Mouse (Mus musculus) neural tube, embryonic 14.5 days (tissue): ENCODE results near the gene Ndufs8. TPM values are rescaled to one million over a fixed set of nuclear protein-coding genes. Genes with fewer than 3 reads are reported as not detected.
A peak's percentile ranks its signal among the peaks of the same experiment; 100 is the strongest.

ENCODE experiments used
- ATAC-seq: fragments of 200-750 bp; cut with Nextera tagmentation; 2 replicates; pipeline ENCODE4 v1.8.0; 2017; ENCODE audit warnings: low read depth, mild to moderate bottlenecking, moderate TSS enrichment, moderate library complexity
- H3K27ac ChIP-seq: fragments of 300-500 bp; sonication (generic); 2 replicates; pipeline ENCODE4 v1.5.1; 2014; ENCODE audit warnings: low read depth, mild to moderate bottlenecking, control low read depth, low read length, moderate library complexity, mixed read lengths
- H3K27me3 ChIP-seq: fragments of 300-500 bp; sonication (generic); 2 replicates; pipeline ENCODE4 v1.6.1; 2014; ENCODE audit warnings: low read length; ENCODE audit not compliant: control insufficient read depth, insufficient read depth
- H3K36me3 ChIP-seq: fragments of 300-500 bp; sonication (generic); 2 replicates; pipeline ENCODE4 v1.6.1; 2014; ENCODE audit warnings: low read length, mixed read lengths; ENCODE audit not compliant: control insufficient read depth, insufficient read depth
- H3K4me1 ChIP-seq: fragments of 300-500 bp; sonication (generic); 2 replicates; pipeline ENCODE4 v1.6.1; 2014; ENCODE audit warnings: low read length; ENCODE audit not compliant: control insufficient read depth, insufficient read depth
- H3K4me2 ChIP-seq: fragments of 300-500 bp; sonication (generic); 2 replicates; pipeline ENCODE4 v1.6.1; 2014; ENCODE audit warnings: mild to moderate bottlenecking, low read depth, low read length, control low read depth
- H3K4me3 ChIP-seq: fragments of 300-500 bp; sonication (generic); 2 replicates; pipeline ENCODE4 v1.5.1; 2014; ENCODE audit warnings: low read depth, low read length, control low read depth, mixed read lengths
- H3K9ac ChIP-seq: fragments of 300-500 bp; sonication (generic); replicated peaks from 2 replicates; pipeline ENCODE4 v1.6.1; 2014; ENCODE audit warnings: low read depth, mild to moderate bottlenecking, control low read depth, low read length, mixed read lengths
- H3K9me3 ChIP-seq: fragments of 300-500 bp; sonication (generic); 2 replicates; pipeline ENCODE4 v1.6.1; 2016; ENCODE audit warnings: low read length; ENCODE audit not compliant: control insufficient read depth
- WGBS: fragments of 180-500 bp; shearing (Covaris S2); extraction: QIAGEN DNeasy Blood & Tissue Kit; methylation state at CpG from one replicate; pipeline ENCODE4 v1.1.7; 2014; 5-methylcytosine and 5-hydroxymethylcytosine counted together
- polyA plus RNA-seq: library from polyadenylated mRNA; unstranded; fragments of >200 nt; fragmentation: Nextera tagmentation; extraction: Ambion mirVana; gene quantifications from 2 replicates; pipeline ENCODE4 v1.2.1, GENCODE M21; 2014

The Ndufs8 gene
- polyA plus RNA-seq, 1 experiment from 2014 or later: 358 TPM

DNA sequence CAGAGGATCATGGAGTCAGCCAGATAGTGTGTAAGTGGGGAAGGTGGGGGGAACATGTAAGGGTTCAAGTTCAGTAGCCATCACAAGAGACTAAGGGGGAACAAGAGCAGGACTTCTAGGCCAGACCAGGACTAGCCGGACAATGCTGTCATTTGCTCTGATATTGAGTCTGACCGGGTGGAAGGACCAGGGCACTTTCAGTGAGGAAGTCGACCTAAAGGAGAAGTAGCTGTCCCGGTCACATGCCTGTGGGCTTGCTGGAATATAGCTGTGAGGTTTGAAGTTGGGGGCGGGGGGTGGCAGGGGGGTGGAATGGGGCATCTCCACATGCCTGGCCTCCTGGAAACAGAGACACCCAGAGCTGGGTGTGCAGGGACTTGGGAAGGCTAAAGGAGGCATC is 2.0 kb upstream of the Ndufs8 start:
- H3K9me3 ChIP-seq: no peaks in the 10 kb centered on the region
- 96% methylated on average over 5 of the region's 5 CpGs for WGBS
- H3K27ac ChIP-seq: no peak overlapping the region
- no peak overlapping the region for H3K4me2 ChIP-seq
- no peaks in the 10 kb centered on the region for H3K27me3 ChIP-seq
- H3K9ac ChIP-seq: no peak overlapping the region
- peaks cover 13% of the 10 kb centered on the region for H3K4me1 ChIP-seq
- H3K4me3 ChIP-seq: no peak overlapping the region
- ATAC-seq: no peak
- H3K36me3 ChIP-seq: peaks cover 8% of the 10 kb centered on the region; the same call in 1 of the 2 replicates

DNA sequence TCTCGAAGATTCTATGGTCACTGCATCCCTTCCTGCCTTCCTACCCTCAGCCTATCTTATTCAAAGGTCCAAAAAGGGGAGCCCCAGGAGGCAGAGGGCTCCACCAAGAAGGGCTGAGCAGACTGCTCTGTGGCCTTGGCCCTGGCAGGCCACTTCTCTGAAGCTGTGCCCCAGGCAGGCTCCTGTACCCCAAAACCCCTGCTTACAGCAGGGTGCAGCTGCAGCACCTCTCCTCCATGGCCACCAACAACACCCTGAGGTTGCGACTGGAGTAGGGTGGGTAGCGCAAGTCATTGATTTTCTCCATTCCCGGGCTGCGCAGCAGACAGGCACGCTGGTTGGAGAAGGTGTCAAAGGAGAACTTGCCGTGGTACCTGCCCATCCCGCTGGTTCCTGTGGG is 1.1 kb upstream of the Ndufs8 start:
- peaks cover 13% of the 10 kb centered on the region for H3K4me1 ChIP-seq
- peaks cover 12% of the 10 kb centered on the region; the same call in 1 of the 2 replicates for H3K36me3 ChIP-seq
- WGBS: 87% methylated on average over 8 of the region's 8 CpGs
- ATAC-seq: no peak
- H3K9ac ChIP-seq: peak overlapping the region; percentile 54
- peak overlapping the region; percentile 79 for H3K4me2 ChIP-seq
- peak overlapping the region; percentile 68 for H3K4me3 ChIP-seq
- H3K9me3 ChIP-seq: no peaks in the 10 kb centered on the region
- no peaks in the 10 kb centered on the region for H3K27me3 ChIP-seq
- H3K27ac ChIP-seq: no peak overlapping the region

DNA sequence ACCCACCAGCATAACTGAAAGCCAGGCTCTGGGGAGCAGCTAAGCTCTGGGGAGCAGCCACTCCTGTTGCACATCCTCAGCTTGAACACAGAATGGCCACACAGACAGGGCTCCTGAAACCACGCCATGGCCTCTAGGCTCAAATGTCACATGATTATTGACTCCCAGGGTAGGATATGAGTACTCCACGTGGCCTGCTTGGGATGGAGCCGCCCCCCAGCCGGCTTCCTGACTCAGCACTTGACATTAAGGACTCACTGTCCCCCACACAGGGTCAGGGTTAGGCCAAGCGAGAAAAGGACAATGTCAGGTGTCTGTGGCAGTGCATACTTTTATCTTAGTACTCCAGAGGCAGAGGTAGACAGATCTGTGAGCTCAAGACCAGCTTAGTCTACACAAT is 2.4 kb downstream of the Ndufs8 start:
- Histone ChIP-seq H3K9ac (no peak overlapping the region), H3K27me3 (no peaks in the 10 kb centered on the region), H3K4me3 (no peak overlapping the region), H3K4me1 (peaks cover 18% of the 10 kb centered on the region), H3K36me3 (peaks cover 13% of the 10 kb centered on the region; the same call in 1 of the 2 replicates), H3K9me3 (no peaks in the 10 kb centered on the region), H3K4me2 (no peak overlapping the region), H3K27ac (no peak overlapping the region)
- ATAC-seq: no peak
- 81% methylated on average over 5 of the region's 5 CpGs for WGBS

DNA sequence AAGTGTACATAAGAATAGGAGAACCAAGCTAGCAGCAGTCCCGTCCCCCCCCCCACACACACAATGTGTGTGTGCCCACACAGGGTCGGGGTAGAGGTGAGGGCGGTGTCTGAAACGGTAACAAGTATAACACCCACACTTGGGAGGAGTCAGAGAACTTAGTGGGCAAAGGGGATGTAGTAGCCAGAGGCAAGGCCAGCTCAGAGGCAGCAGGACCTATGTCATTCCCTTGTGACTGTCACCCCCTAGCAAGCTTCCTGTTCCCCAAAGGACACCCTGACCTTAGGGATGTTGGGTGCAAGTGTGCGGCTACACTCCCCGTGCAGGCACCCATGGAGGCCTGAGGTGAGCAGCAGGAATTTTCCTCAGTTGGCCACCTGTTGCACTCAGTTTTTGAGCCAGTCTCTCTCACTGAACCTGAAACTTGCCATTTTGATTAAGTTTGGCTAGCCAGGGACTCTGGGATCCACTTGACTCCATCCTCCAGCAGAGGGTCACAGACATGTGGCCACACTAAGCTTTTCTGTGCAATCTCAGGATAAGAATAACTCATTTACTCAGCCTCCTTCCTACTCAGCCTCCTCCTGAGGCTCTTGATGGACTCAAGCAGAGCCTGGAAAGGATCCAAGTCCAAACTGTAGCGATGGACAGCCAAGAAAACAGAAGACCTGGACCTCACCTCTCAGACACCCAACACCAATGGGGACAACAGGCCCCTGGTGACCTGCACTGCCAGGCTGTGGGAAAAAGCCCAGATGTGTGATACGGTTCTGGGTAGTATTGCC is 4.5 kb downstream of the Ndufs8 start:
- 79% methylated on average over 8 of the region's 8 CpGs for whole genome bisulfite sequencing
- Histone ChIP-seq H3K4me1 (peaks cover 9% of the 10 kb centered on the region), H3K4me2 (no peak overlapping the region; the same call in 1 of the 2 replicates), H3K9me3 (no peaks in the 10 kb centered on the region), H3K27ac (no peak overlapping the region), H3K4me3 (no peak overlapping the region), H3K9ac (no peak overlapping the region), H3K27me3 (no peaks in the 10 kb centered on the region), H3K36me3 (peaks cover 13% of the 10 kb centered on the region; the same call in 1 of the 2 replicates)
- ATAC-seq: no peak

- ATAC-seq: peak; percentile 54; the same call in 1 of the 2 replicates
Observed at GRCm38 (mm10) chr19:3906795-3907786, 5.5 kb downstream of the Ndufs8 start, which contains the start of gene Tcirg1. Gene Tcirg1 (minus strand): TSS chr19:3907133.

GRCm38 (mm10) chr19:3906326-3906725 is 6.2 kb downstream of the Ndufs8 start:
- peak; percentile 16; the same call in 1 of the 2 replicates for ATAC-seq
- WGBS: 52% methylated on average over 10 of the region's 10 CpGs

More at GRCm38 (mm10) chr19:3906795-3907786, 5.5 kb downstream of the Ndufs8 start, which contains the start of gene Tcirg1:
- no peak within 1 kb of the TSS; the same call in 1 of the 2 replicates for H3K27ac ChIP-seq
- peaks cover 8% of the 10 kb centered on the region for H3K4me1 ChIP-seq
- H3K9ac ChIP-seq: peak within 1 kb of the TSS; percentile 51
- H3K4me3 ChIP-seq: peak within 1 kb of the TSS; percentile 36
- no peaks in the 10 kb centered on the region for H3K27me3 ChIP-seq
- H3K4me2 ChIP-seq: peak within 1 kb of the TSS; percentile 60
- WGBS: 7% methylated on average over 36 of the region's 36 CpGs
- peaks cover 13% of the 10 kb centered on the region; the same call in 1 of the 2 replicates for H3K36me3 ChIP-seq
- H3K9me3 ChIP-seq: no peaks in the 10 kb centered on the region

GRCm38 (mm10) chr19:3905261-3905969 is 7.2 kb downstream of the Ndufs8 start:
- H3K4me1 ChIP-seq: peaks cover 5% of the 10 kb centered on the region; the same call in 1 of the 2 replicates
- no peak overlapping the region for H3K4me3 ChIP-seq

More at GRCm38 (mm10) chr19:3906326-3906725, 6.2 kb downstream of the Ndufs8 start:
- Histone ChIP-seq H3K36me3 (peaks cover 13% of the 10 kb centered on the region; the same call in 1 of the 2 replicates), H3K4me3 (peak overlapping the region; percentile 36), H3K4me2 (peak overlapping the region; percentile 60), H3K27me3 (no peaks in the 10 kb centered on the region), H3K27ac (no peak overlapping the region), H3K4me1 (peaks cover 5% of the 10 kb centered on the region; the same call in 1 of the 2 replicates), H3K9ac (no peak overlapping the region; the same call in 1 of the 2 replicates), H3K9me3 (no peaks in the 10 kb centered on the region)

DNA sequence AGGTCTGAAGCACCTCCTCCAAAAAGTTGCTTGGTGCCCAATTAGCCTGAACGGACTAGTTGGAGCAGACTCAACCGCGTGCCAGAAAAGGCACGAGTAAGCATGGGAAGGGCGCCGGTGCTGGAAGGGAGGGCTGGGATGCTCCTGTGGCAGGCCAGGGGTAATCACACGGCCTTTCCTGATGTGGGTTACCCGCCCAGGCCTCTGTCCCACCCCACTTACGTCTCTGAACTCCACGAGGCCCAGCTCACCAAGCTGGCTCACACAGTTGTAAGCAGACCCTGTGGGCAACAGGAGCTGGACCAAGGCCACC is 8.3 kb downstream of the Ndufs8 start:
- Histone ChIP-seq H3K36me3 (peaks cover 5% of the 10 kb centered on the region; the same call in 1 of the 2 replicates), H3K4me2 (no peak overlapping the region), H3K27me3 (no peaks in the 10 kb centered on the region), H3K27ac (no peak overlapping the region), H3K4me3 (no peak overlapping the region), H3K9me3 (no peaks in the 10 kb centered on the region), H3K9ac (no peak overlapping the region), H3K4me1 (peaks cover 5% of the 10 kb centered on the region; the same call in 1 of the 2 replicates)
- no peak for ATAC-seq
- WGBS: 70% methylated on average over 10 of the region's 10 CpGs

More at GRCm38 (mm10) chr19:3905261-3905969, 7.2 kb downstream of the Ndufs8 start:
- Histone ChIP-seq H3K36me3 (peaks cover 13% of the 10 kb centered on the region; the same call in 1 of the 2 replicates), H3K27me3 (no peaks in the 10 kb centered on the region), H3K9me3 (no peaks in the 10 kb centered on the region), H3K9ac (no peak overlapping the region), H3K27ac (0 out of 2 replicates have a peak overlapping the region, but pooled peaks have one; percentile 12), H3K4me2 (peak overlapping the region; percentile 60; the same call in 1 of the 2 replicates)
- ATAC-seq: no peak
- 63% methylated on average over 6 of the region's 6 CpGs for WGBS
